Mouse (Mus musculus): ENCODE data around the gene Rnf130. TPM values are rescaled to one million over a fixed set of nuclear protein-coding genes. Genes with fewer than 3 reads are reported as not detected.

Gene Rnf130
- polyA plus RNA-seq, 2 experiments = 16.0 to 36.3 TPM

DNA sequence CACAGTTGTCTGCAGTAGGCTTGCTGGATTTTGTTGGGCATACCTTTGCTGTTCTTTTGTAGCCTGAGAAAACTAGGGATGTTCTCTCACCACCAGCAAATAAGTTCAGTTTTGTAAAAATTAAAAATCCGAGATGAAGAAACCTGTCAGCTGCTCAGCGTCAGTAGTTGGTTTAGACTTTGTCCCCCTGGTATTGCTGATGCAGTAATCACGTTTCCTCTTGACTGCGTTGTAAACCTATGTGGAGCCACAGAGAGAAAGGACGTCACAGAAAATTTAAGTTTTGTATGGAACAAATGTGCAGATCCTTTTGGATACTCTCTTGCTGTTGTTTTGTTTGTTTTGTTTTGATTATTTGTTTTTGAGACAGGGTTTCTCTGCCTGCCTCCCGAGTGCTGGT is 25.2 kb downstream of the Rnf130 start:
- no peak overlapping the region for H3K4me3 ChIP-seq (ENCODE audit: insufficient read depth in 1 of 2, low read depth in 2 of 2, low read length in 2 of 2)
- H3K9ac ChIP-seq (replicated peaks) = no peak overlapping the region
- H3K36me3 ChIP-seq (replicated peaks; ENCODE audit: control insufficient read depth, insufficient read depth, low read depth) = no peaks in the 10 kb centered on the region
- TF ChIP-seq CTCF (IDR thresholded peaks at IDR 0.05; ENCODE audit: low read depth) (no peak), EP300 (IDR thresholded peaks at IDR 0.05; ENCODE audit: low read depth) (no peak)
- no peak overlapping the region for H3K27ac ChIP-seq
- H3K4me2 ChIP-seq (ENCODE audit: low read depth) = no peak overlapping the region
- peaks cover 4 to 16% of the 10 kb centered on the region in 2 experiments; a peak in 3 of 4 replicates for H3K4me1 ChIP-seq (replicated peaks; ENCODE audit: control insufficient read depth in 2 of 2, insufficient read depth in 2 of 2, low read length in 1 of 2)
- ATAC-seq (ENCODE audit: insufficient read depth) (no peak), DNase-seq (ENCODE audit: low read depth in 3 of 3, low spot score in 3 of 3) (no peak)
- no peaks in the 10 kb centered on the region for H3K27me3 ChIP-seq (ENCODE audit: control insufficient read depth, insufficient read depth, low read length)
- 50% methylated on average over 6 of the region's 6 CpGs for WGBS (ENCODE audit: insufficient replicate concordance)
- no peaks in the 10 kb centered on the region for H3K9me3 ChIP-seq (ENCODE audit: control insufficient read depth, low read length)

DNA sequence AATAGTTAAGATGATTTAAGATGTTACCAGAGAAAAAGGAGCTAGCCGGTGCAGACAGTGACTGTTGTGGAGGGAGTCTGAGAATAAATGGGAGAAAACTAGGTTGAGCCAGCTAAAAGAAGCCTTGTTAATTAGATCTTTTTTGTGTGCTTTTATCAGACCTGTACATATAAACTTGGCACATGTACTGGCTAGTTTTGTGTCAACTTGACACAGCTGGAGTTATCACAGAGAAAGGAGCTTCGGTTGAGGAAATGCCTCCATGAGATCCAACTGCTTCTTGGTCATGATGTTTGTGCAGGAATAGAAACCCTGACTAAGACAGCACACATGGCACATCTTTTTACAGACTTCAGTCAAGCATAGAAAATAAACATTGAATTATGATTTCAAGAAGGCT is 32.6 kb downstream of the Rnf130 start:
- Histone ChIP-seq H3K27ac (no peak overlapping the region), H3K4me3 (ENCODE audit: insufficient read depth in 1 of 2, low read depth in 2 of 2, low read length in 2 of 2) (no peak overlapping the region), H3K27me3 (ENCODE audit: control insufficient read depth, insufficient read depth, low read length) (no peaks in the 10 kb centered on the region), H3K9ac (replicated peaks) (no peak overlapping the region), H3K4me2 (ENCODE audit: low read depth) (no peak overlapping the region), H3K4me1 (replicated peaks; ENCODE audit: control insufficient read depth in 2 of 2, insufficient read depth in 2 of 2, low read length in 1 of 2) (no peaks in the 10 kb centered on the region), H3K9me3 (ENCODE audit: control insufficient read depth, low read length) (no peaks in the 10 kb centered on the region), H3K36me3 (replicated peaks; ENCODE audit: control insufficient read depth, insufficient read depth, low read depth) (no peaks in the 10 kb centered on the region)
- no peak for TF ChIP-seq EP300 (IDR thresholded peaks at IDR 0.05; ENCODE audit: low read depth)
- TF ChIP-seq CTCF (IDR thresholded peaks at IDR 0.05; ENCODE audit: low read depth) = no peak
- DNase-seq (ENCODE audit: low read depth in 3 of 3, low spot score in 3 of 3) = no peak
- ATAC-seq (ENCODE audit: insufficient read depth) = no peak
- 35% methylated on average over 2 of the region's 2 CpGs for WGBS (ENCODE audit: insufficient replicate concordance)

DNA sequence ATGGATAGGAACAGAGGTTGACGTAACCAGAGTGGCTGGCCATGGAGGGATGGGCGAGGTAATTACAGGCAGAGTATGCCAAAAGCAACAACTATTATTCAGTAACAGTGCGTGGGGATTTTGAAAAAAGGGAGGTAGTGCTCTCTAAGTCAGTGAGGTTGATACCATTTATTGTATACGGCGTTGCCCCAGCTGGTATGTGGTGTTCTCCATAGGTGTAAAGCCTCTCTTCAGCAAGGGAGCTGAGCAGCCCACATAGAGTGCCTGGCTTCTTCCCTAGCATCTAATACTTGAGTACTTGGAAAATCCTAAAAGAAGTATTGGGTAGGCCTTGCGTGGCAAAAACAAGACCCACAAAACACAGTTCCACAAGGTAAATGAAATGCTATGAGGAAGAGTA is 33.1 kb downstream of the Rnf130 start:
- 83% methylated on average over 6 of the region's 6 CpGs for WGBS (ENCODE audit: insufficient replicate concordance)
- ATAC-seq (ENCODE audit: insufficient read depth) = no peak
- Histone ChIP-seq H3K36me3 (replicated peaks; ENCODE audit: control insufficient read depth, insufficient read depth, low read depth) (no peaks in the 10 kb centered on the region), H3K9ac (replicated peaks) (no peak overlapping the region), H3K9me3 (ENCODE audit: control insufficient read depth, low read length) (no peaks in the 10 kb centered on the region), H3K4me2 (ENCODE audit: low read depth) (no peak overlapping the region), H3K4me3 (ENCODE audit: insufficient read depth in 1 of 2, low read depth in 2 of 2, low read length in 2 of 2) (no peak overlapping the region), H3K27me3 (ENCODE audit: control insufficient read depth, insufficient read depth, low read length) (no peaks in the 10 kb centered on the region), H3K4me1 (replicated peaks; ENCODE audit: control insufficient read depth in 2 of 2, insufficient read depth in 2 of 2, low read length in 1 of 2) (no peaks in the 10 kb centered on the region), H3K27ac (no peak overlapping the region)
- no peak for TF ChIP-seq CTCF (IDR thresholded peaks at IDR 0.05; ENCODE audit: low read depth)
- TF ChIP-seq EP300 (IDR thresholded peaks at IDR 0.05; ENCODE audit: low read depth) = no peak
- DNase-seq (ENCODE audit: low read depth in 3 of 3, low spot score in 3 of 3) = no peak

DNA sequence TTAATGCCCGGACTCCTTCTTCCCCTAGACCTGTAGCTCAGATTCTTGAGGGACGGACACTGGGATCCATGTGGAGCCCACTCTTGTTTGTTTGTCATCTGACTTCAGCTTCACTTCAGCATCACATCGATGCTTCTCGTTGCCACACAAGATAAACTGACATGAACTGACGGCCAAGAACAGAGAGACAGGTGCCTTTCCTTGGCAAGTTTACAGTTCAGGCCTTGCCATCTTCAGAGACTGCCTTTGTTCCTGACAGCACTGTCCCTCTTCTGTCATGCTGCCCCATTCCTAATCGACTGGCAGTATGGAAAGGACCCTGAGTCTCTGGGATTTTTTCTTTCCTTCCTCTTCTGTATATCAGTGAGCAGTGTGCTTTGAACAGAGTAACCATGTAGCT is 33.9 kb downstream of the Rnf130 start:
- Histone ChIP-seq H3K4me3 (ENCODE audit: insufficient read depth in 1 of 2, low read depth in 2 of 2, low read length in 2 of 2) (no peak overlapping the region), H3K27ac (no peak overlapping the region), H3K9me3 (ENCODE audit: control insufficient read depth, low read length) (no peaks in the 10 kb centered on the region), H3K27me3 (ENCODE audit: control insufficient read depth, insufficient read depth, low read length) (no peaks in the 10 kb centered on the region), H3K4me2 (ENCODE audit: low read depth) (no peak overlapping the region), H3K9ac (replicated peaks) (no peak overlapping the region), H3K4me1 (replicated peaks; ENCODE audit: control insufficient read depth in 2 of 2, insufficient read depth in 2 of 2, low read length in 1 of 2) (no peaks in the 10 kb centered on the region), H3K36me3 (replicated peaks; ENCODE audit: control insufficient read depth, insufficient read depth, low read depth) (no peaks in the 10 kb centered on the region)
- TF ChIP-seq CTCF (IDR thresholded peaks at IDR 0.05; ENCODE audit: low read depth) (no peak), EP300 (IDR thresholded peaks at IDR 0.05; ENCODE audit: low read depth) (no peak)
- ATAC-seq (ENCODE audit: insufficient read depth) (no peak), DNase-seq (ENCODE audit: low read depth in 3 of 3, low spot score in 3 of 3) (no peak)
- whole genome bisulfite sequencing (ENCODE audit: insufficient replicate concordance) = 55% methylated on average over 6 of the region's 6 CpGs

DNA sequence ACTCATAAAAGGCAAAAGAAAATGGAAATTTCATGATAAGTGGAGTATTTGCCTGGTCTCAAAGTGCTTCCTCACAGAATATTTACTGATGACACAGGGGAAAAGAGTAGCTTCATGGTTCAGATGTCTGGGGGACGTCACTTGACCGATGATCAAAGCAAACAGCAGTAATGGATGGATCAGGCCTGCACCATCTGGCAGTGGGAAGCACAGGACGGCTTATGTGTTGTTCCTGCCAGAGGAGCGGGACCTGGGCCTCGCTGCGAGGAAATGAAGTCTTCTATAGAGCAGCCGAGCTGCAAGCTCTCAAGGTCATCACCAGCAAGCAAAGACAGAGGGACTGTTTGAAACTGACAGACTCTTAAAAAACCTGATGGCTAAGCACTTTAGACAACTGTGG is 37.0 kb downstream of the Rnf130 start:
- WGBS (ENCODE audit: insufficient replicate concordance) = 67% methylated on average over 7 of the region's 7 CpGs
- Histone ChIP-seq H3K9ac (replicated peaks) (no peak overlapping the region), H3K4me3 (ENCODE audit: insufficient read depth in 1 of 2, low read depth in 2 of 2, low read length in 2 of 2) (no peak overlapping the region), H3K9me3 (ENCODE audit: control insufficient read depth, low read length) (no peaks in the 10 kb centered on the region), H3K36me3 (replicated peaks; ENCODE audit: control insufficient read depth, insufficient read depth, low read depth) (no peaks in the 10 kb centered on the region), H3K27ac (no peak overlapping the region), H3K27me3 (ENCODE audit: control insufficient read depth, insufficient read depth, low read length) (no peaks in the 10 kb centered on the region), H3K4me2 (ENCODE audit: low read depth) (no peak overlapping the region), H3K4me1 (replicated peaks; ENCODE audit: control insufficient read depth in 2 of 2, insufficient read depth in 2 of 2, low read length in 1 of 2) (no peaks in the 10 kb centered on the region)
- ATAC-seq (ENCODE audit: insufficient read depth) (no peak), DNase-seq (ENCODE audit: low read depth in 3 of 3, low spot score in 3 of 3) (no peak)
- TF ChIP-seq CTCF (IDR thresholded peaks at IDR 0.05; ENCODE audit: low read depth) = no peak
- TF ChIP-seq EP300 (IDR thresholded peaks at IDR 0.05; ENCODE audit: low read depth) = no peak

Measured in liver, embryonic 14.5 days (tissue).